Mouse (Mus musculus): ENCODE measurements around the gene Ddias.

Ddias gene

DNA sequence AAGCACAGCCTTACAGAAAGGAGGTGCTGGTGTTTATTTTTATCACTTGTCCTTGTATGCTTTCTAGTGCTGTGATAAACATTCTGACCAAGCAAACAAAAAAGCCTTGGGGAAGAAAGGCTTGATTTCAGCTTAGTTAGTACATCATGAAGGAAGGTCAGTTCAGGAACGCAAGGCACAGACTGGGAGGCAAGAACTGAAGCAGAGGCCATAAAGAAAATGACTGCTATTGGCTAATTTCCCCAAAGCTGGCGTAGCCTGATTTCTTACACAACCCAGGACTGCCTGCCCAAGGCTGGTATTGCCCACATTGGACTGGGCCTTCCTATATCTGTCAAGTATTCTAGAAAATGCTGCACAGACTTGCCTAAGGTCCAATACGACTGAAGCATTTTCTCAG lies 25.8 kb downstream of the Ddias start:
- DNase-seq, result no peak

DNA sequence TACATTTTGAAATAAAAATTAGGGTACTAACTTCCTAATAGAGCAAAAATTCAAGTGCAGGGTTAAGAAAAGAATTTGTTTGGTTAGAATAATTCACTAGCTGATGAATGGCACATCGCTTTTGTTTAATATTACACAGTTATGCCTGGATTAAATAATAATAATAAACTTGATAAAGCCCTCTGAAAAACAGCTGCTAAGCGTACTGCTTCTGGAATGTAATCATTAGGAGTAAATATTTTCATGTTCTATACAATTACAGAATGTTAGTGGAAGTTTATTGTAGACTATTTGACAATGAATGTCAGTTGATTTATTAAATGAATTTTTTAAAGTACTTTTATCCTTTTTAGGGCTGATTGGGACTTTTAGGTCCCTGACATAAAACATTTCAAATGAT lies 31.8 kb downstream of the Ddias start:
- no peak for DNase-seq

DNA sequence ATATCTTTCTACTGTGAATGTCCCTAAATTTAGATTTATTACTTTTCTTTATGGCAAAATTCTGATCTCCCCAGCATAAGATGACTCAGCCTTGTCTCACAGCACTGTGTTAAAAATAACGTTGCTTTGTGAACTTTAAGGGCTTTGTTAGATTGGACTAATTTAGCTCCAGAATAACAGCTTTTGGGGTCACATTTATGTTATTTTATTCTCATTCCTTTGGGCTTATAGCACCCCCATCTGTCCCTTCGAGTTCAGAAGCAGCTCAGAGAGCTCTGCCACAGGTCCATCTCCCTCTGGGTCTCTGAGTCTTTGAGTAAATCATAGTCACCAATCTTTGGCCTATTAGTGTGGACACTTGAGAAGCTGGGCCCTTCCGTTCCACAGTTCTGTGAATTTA lies 36.1 kb downstream of the Ddias start:
- no peak for DNase-seq

DNA sequence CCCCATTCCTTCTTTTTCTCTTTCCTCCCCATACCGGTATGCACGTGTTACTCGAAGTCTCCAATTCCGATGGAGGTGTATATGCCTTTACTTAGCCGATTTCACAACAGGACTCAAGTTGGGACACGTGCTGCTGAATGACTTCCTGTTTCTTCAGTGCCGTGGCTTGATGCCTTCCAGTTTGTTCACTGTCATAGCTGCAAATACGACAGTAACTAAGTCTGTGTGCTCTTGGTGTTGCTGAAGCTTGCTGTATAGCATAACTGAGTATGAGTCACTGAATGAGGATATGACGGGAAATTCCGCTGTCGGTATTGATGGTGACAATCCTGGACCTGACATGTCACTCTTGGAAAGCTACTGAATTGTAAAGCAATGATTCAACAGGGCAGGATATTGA lies 36.8 kb downstream of the Ddias start:
- DNase-seq, result no peak

DNA sequence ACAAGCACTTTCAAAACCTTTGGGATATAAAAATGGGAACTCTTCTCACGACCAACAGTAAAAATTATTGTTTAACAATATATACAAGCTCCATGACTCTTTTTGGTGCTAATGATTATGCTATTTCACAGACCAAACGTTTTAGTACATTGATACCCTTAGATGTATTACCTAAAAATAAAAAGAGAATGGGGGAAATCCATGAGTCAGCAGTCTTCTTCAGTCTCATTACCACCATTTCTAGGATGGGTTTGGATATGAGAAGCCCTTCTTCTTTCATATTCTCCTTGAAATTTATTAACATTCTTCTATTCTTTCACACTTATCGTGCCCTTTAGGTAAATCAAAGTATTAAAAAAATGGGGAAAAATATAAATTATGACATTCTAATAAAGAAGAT lies 37.6 kb downstream of the Ddias start:
- DNase-seq, result no peak

DNA sequence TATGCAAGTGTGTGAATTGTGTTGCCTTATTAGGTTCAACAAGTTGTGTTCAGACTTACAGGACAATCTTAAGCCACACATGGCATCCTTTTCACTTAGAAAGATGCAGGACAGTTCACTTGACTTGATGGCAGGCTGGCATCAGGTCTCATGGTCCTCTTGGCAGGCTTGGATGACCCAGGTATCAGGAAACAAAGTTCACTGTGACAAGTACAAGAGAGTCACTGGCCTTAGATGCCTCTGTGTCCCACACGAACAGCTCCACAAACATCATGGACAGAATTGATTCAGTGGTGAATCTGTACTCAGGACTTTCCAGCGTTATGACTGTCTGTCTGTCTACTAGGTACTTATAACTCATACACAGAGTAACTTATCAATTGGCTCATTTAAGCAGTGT lies 39.7 kb downstream of the Ddias start:
- DNase-seq, result no peak

DNA sequence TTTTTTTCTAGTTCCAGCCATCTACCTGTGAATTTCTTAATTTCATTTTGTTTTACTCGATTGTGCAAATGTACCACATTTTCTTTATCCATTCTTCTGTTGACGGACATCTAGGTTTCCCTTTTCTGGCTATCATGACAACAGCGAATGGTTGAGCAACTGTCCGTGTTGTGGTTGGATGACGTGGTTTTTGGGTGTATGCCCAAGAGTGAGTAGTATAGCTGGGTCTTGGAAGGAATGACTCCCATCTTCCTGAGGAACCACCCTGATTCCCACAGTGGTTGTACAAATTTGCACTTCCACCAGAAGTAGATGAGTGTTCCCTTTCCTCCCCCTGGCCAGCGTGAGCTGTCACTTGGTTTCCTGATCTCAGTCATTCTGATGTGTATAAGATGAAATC lies 41.7 kb downstream of the Ddias start:
- no peak for DNase-seq

DNA sequence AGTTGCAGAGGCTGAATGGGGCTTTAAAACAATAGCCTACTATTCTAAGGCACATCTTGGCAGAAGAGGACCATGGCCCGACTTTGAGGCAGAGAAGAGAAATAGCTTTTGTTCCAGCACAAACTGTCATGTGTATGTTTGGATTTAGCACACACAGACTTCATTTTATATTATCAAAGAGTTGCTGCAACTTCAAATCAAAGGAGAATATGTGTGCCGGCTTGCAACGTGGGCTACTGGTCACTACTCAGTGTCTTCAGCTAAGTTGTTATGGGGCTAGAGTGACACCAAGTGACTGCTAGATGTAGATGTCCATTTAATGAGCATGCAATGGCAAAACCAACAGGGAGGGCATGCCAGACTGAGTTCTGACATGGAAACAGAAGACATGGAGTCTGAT lies 46.1 kb downstream of the Ddias start:
- peak; percentile 69 for DNase-seq

DNA sequence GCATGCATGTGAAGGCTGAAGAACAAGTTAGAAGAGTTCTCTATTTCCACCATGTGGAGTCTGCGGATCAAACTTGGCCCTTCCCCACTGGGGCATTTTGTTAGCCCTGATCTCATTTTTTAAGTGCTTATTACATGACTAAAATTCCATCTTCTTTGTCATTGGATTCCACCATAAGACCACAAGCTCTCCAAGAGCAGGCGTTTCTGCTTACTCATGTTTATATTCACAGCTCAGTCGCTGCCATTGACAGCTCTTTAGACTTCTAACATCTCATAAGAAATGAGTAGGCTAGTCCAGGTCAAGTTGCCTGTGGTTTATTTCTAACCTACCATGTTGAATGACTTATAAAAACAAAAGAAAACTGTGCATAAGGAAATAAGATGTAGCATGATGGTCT lies 47.8 kb downstream of the Ddias start:
- no peak for DNase-seq

DNA sequence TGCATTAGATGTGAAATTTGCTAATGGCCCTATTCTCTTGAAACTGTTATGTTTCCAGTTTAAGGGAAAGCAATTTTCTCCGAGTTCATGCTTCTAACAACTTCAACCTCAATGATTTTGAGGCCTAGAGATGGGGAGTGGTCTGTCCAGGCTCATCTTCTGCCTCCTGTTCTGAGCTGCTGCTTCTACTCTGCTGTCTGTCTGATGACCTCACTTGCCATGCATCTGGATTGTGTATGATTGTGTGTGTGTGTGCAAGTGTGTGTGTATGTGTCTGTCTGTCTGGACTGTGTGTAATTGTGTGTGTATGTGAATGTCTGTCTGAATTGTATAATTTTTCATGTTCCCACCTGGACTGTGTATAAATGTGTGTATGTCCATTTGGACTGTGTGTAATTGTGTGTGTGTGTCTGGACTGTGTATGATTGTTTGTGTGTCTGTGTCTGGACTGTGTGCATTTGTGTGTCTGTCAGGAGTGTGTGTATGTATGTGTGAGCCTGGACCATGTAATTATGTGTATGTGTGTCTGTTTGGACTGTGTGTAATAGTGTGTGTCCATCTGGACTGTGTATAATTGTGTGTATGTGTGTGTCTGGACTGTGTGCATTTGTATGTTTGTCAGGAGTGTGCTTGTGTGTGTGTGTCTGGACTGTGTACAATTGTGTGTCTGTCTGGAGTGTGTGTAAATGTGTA lies 51.5 kb downstream of the Ddias start:
- DNase-seq, result no peak

DNA sequence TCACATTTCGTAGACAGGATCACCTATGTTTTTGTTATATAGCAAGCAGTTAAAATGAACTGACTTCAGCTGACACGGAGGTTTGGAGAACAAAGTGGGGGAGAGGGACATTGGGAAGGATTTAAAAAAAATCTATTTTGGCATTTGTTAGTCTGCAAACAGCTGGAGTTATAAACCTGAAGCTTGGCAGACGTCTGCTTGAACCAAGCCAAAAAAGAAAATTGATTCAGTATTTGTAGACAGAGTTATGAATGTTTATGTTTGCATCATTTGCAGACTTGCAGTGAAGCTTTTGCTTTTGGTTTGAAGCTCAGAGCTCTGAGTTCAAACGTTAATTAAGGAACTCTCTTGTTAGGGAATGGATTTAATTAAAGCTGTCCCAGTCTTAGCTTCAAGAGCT lies 52.2 kb downstream of the Ddias start:
- DNase-seq, result no peak

DNA sequence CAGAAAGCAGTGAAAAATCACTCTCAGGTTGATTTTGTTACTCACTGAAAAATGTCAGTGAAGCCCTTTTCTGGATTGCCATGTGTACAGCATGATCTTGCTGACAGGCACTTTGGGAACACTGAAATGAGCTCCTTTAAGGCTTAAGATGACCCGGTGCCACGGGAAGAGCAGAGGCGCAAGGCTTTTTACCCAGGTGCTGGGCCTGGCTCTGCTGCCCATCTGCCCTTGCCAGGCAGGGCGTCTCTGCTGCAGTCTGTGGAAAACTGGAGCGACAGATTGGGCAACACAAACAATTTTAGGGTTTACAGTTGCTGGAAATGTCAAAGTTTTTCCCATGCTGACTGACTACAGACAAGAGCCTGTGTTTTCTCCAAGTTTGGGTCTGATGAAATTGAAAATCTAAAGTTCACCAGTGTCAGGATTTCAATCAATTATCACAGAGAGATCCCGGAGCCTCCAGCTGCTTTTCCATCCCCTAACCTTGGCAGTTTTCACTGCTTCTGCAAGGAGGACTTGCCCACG lies 53.0 kb downstream of the Ddias start:
- DNase-seq, result no peak

DNA sequence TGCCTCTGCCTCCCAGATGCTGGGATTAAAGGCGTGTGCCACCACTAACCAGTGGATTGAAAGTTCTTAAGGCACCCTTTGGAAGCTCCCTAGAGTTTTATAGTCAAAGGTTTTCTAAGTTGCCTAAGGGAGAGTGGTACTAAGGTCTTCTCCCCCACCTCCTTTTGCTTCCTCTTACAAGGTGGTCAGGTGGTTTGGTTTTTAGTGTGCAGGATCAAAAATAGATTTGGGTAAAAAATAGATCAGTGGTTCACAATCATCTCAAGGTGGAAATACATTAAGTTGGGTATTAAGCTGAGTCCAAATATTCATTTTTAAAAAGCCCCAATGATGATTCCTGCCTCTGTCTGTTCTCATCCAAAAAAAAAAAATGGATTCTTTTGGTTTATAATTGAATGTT lies 53.6 kb downstream of the Ddias start:
- DNase-seq, result no peak

DNA sequence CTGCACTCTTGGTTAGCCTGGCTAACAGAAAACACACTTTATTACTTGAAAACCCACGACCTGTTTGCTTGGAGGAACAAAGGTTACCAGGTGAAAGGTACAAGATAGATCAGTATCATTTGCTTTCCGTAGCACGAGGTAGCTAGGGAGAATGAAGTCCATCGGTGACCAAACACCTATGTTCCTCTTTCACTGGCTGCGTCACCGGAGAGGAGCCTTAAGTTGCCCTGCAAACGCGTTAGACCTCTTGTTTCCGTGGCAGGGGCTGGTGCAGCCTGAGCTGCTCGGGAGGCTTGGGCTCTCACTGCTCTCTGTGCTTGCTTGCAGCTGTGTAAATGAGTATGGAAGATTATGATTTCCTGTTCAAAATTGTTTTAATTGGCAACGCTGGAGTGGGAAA lies 54.4 kb downstream of the Ddias start:
- DNase-seq, result no peak

DNA sequence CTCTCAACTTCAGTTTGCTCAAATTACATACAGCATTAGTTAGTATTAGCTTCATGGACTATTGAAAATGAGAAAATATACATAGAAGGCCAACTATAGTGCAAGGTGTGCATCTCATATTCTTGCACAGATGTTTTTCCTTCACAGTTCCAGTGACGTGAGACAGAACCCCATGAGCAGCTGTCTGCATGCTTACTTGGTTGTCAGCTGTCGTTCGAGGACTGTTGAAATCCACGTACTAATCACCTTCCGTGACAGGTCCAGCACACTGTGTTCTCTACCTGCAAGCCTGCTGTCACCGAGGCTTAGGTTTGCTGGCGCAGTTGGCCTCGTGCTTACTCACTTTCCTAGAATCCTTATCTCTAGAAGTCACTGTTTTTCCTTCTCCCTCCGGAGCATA lies 56.2 kb downstream of the Ddias start:
- DNase-seq, result no peak

DNA sequence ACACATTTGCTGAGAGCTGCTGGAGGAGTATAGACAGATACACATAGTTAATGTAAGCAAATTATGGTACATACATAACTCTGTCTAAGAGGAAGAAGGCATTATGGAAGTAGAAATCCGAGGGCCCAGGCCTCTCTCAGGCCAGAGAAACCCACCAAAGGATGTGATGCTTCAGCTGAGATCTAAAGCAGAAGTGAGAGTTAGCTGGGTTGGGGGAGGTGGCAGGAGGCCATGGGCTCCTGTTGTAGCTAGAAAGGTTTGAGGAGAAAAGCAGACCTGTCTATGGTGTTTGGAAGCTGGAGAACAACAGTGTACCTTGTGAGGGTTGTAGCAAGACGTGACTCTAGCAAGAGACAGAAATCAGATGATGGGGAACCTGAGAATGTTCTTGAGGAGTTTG lies 56.8 kb downstream of the Ddias start:
- DNase-seq, result no peak

DNA sequence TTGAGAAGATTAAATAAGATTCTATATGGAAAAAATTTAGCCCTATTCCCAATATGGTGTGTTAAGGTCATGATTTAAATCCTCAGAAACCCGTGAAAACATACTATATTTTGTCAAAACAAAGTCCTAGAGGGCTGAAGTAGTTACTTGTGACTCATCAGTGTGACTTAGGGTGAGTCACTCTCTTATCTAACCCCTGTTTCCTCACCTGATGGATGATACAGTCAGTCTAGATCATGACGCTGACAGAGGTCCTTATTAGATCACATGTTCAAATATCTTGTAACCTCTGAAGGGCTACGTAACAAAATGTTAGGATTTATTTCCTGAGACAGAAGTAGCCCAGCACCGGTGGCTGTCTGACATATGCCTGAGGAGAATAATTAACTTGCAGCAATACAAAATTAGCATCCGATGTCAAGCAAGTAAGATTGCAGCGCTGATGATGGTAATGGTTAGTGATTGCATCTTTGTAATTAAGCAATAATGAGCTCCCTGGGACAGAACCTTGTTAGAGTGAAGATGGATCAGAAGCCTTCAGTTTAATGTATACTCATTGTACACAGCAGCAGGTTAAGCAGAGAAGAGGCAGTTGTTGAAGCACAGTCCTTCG lies 62.3 kb downstream of the Ddias start:
- DNase-seq, result peak; percentile 51
